Comparison of ENCODE assay signal across 24 mouse cellular contexts in the genomic region with DNA sequence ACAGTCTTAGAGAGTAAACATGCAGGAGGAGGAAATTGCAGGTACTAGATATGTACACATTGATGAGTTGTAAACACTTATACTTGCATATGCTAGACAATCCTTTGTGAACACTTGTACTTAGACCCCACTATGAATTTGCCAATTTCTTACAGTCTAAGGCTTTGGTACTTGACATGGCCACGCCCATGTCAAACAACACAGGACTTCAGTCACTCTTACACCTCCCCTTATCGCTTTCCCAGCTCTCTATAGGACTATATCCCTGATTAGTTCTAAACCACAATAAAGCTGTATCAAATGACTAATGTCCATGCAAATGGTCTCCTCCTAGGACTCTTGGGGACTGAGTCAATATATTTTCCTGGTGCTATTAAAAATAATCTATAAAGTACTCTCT.
"Had no signal": no experiment of that assay in that cellular context is flagged by ENCODE, and none has a peak within 500 bp of the region (broad histone marks: within the 10 kb centered on the region; RNA-seq: fewer than 3 reads in every experiment).

No protein-coding gene starts in this region.

- H3K4me1 ChIP-seq: limb, embryonic 13.5 days had no signal

- H3K9ac ChIP-seq: heart, embryonic 13.5 days; heart, embryonic 15.5 days; hindbrain, embryonic 13.5 days; hindbrain, embryonic 15.5 days; limb, embryonic 13.5 days; limb, embryonic 15.5 days; liver, embryonic 12.5 days; liver, embryonic 14.5 days had no signal

- ATAC-seq: hindbrain, postnatal 0 days; liver, embryonic 12.5 days had no signal

- H3K27ac ChIP-seq: gastrocnemius, adult 2 months; heart, adult 2 months; heart, embryonic 13.5 days; heart, embryonic 15.5 days; hindbrain, embryonic 13.5 days; hindbrain, embryonic 15.5 days; hindbrain, postnatal 0 days; layer of hippocampus, adult 2 months; left cerebral cortex, adult 2 months; limb, embryonic 13.5 days; limb, embryonic 15.5 days; liver, embryonic 12.5 days; liver, embryonic 14.5 days had no signal

- H3K27me3 ChIP-seq: heart, embryonic 13.5 days; heart, embryonic 15.5 days; hindbrain, embryonic 13.5 days; hindbrain, embryonic 15.5 days; limb, embryonic 15.5 days had no signal

- H3K9me3 ChIP-seq: heart, embryonic 13.5 days; heart, embryonic 15.5 days; hindbrain, embryonic 13.5 days; hindbrain, embryonic 15.5 days; limb, embryonic 13.5 days; limb, embryonic 15.5 days; liver, embryonic 12.5 days had no signal

- H3K4me3 ChIP-seq: gastrocnemius, adult 2 months; heart, adult 2 months; heart, embryonic 13.5 days; heart, embryonic 15.5 days; hindbrain, embryonic 13.5 days; hindbrain, embryonic 15.5 days; layer of hippocampus, adult 2 months; left cerebral cortex, adult 2 months; limb, embryonic 13.5 days; limb, embryonic 15.5 days; liver, embryonic 12.5 days had no signal

- H3K36me3 ChIP-seq: heart, embryonic 13.5 days; heart, embryonic 15.5 days; hindbrain, embryonic 13.5 days; hindbrain, embryonic 15.5 days; limb, embryonic 13.5 days; limb, embryonic 15.5 days; liver, embryonic 12.5 days had no signal

- DNase-seq: gastrocnemius, adult 2 months; gastrocnemius, postnatal 10 days; gastrocnemius, postnatal 36 days; heart, adult 11 months; heart, adult 2 months; heart, postnatal 14 days; heart, postnatal 36 days; kidney, adult 18-20 months; kidney, adult 8-10 months; kidney, postnatal 10 days; kidney, postnatal 25 days; left cerebral cortex, postnatal 4 days had no signal

- H3K4me2 ChIP-seq: heart, embryonic 11.5 days; heart, embryonic 13.5 days; heart, embryonic 15.5 days; hindbrain, embryonic 13.5 days; hindbrain, embryonic 15.5 days; limb, embryonic 13.5 days; limb, embryonic 15.5 days; liver, embryonic 12.5 days had no signal
